Mouse (Mus musculus) bone marrow macrophage, adult 2 months (primary cell): ENCODE measurements around the gene Tfdp1. TPM values are rescaled to one million over a fixed set of nuclear protein-coding genes. Genes with fewer than 3 reads are reported as not detected.

ENCODE experiments used
- H3K27ac ChIP-seq: 2 replicates; pipeline ENCODE4 v1.5.1; 2012; ENCODE audit warnings: low read depth, low read length; ENCODE audit not compliant: insufficient read depth
- H3K4me1 ChIP-seq: 2 replicates; pipeline ENCODE4 v1.6.1; 2012; ENCODE audit warnings: low read length; ENCODE audit not compliant: control insufficient read depth, insufficient read depth
- H3K4me3 ChIP-seq: 2 replicates; pipeline ENCODE4 v1.5.1; 2012; ENCODE audit warnings: mild to moderate bottlenecking, low read length, moderate library complexity; ENCODE audit not compliant: insufficient read depth
- CTCF ChIP-seq: IDR thresholded peaks from 2 replicates; pipeline ENCODE4 v1.5.1; 2012; ENCODE audit warnings: low read depth, mild to moderate bottlenecking, low read length, moderate library complexity
- POLR2A ChIP-seq: IDR thresholded peaks from 2 replicates; pipeline ENCODE4 v1.6.1; 2012; ENCODE audit warnings: mild to moderate bottlenecking, low read depth, low read length, borderline replicate concordance
- polyA plus RNA-seq: library from polyadenylated mRNA; stranded (reverse); fragments of >200 nt; gene quantifications from 2 replicates; pipeline ENCODE4 v1.2.4, GENCODE M21; 2012; ENCODE audit not compliant: missing spikeins, insufficient read depth, insufficient read length

The Tfdp1 gene
- polyA plus RNA-seq, 1 experiment: 52.0 TPM

DNA sequence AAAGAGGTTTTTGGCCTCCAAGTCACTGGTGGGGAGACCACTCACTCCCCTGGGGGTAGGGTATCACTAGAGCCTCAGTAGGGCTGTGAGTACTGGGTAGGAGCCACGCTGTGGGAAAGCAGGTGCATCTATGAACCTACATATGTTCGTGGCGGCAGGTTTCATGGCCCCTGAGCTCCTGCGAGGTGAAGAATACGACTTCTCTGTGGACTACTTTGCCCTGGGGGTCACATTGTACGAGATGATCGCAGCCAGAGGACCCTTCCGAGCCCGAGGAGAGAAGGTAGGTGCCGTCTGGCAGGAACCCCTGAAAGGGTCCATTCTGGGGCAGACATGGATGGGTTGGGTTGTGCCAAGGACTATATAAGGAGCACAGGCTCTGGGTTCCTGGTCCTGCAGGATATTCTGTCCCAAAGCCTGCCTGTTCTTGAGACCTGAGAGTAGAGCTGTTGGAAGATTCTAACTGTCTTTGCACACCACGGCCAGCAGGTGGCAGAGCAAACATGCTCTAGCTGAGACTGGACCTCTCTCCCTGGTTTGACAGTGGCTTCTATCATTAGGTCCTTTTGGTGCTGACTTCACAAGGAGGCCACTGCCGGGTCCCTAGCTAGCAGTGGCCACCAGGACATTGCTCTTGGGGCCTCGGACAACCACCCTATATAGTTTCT lies 74.5 kb downstream of the Tfdp1 start:
- Histone ChIP-seq H3K4me1 (no peaks in the 10 kb centered on the region), H3K4me3 (no peak overlapping the region), H3K27ac (no peak overlapping the region)
- TF ChIP-seq POLR2A (no peak), CTCF (peak; percentile 62; the same call in 1 of the 2 replicates)

DNA sequence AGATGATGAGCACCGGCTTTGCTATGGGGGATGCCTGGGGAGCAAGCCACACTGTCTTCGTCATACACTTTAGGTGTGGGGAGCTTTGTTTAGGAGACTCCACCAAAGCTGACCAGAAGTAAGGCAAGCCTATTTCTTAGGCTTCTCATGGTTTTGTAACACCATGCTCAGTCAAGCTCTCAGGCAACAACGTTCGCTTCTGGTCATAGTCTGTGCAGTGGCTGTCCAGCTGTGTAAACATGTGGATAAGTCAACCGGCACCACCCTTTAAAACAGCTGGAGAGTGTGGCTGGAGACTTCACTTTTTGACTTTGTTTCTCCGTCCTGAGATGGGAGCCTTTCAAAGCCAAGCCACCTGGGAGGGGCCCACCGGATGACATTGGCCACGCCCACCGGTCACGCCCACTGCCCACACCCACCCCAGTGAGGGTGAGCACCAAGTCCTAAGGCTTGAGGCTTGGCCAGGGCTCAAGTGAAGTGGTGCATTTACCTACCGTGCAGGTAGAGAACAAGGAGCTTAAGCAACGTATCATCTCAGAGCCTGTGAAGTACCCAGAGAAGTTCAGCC lies 75.4 kb downstream of the Tfdp1 start:
- Histone ChIP-seq H3K27ac (no peak overlapping the region), H3K4me3 (no peak overlapping the region), H3K4me1 (no peaks in the 10 kb centered on the region)
- TF ChIP-seq POLR2A (no peak), CTCF (no peak)

DNA sequence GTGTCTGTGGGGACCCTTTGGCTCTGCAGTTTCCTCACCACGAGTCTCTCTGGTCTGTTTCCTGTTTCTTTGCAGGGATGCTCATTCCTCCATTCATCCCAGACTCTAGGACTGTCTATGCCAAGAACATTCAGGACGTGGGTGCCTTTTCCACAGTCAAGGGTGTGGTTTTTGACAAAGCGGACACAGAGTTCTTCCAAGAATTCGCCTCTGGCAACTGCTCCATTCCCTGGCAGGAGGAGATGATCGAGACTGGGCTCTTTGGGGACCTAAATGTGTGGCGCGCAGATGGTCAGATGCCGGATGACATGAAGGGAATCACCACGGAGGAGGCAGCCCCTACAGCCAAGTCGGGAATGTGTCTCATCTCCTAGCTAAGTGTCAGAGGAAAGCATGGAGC lies 77.3 kb downstream of the Tfdp1 start:
- no peak overlapping the region for H3K4me3 ChIP-seq
- H3K27ac ChIP-seq: no peak overlapping the region
- TF ChIP-seq CTCF: no peak
- TF ChIP-seq POLR2A: no peak
- no peaks in the 10 kb centered on the region for H3K4me1 ChIP-seq

DNA sequence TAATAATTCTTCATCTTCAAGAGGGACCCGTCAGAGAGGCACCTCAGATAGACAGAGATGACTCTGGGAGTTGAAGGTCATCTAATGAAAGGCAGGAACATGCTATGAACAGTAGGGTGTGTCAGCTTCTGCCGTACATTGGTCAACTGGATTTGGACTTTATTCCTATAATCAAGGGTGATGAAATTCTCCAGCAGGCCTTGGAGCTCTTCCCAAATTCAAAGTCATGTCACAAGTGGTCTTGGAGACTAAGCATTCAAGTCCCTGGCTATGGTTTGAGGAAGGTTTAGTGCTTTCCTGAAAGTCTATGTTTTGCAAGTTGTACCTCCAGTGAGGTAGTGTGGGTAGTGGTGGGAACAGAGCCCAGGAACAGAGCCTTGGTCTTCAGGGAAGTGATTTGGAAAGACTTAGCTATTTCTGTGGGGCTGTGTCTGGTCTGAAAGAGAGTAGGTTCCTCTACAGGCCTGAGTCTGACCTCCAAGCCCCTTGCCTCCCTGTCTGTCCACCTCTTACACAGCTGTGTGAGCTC lies 80.6 kb downstream of the Tfdp1 start:
- Histone ChIP-seq H3K27ac (no peak overlapping the region), H3K4me1 (no peaks in the 10 kb centered on the region), H3K4me3 (no peak overlapping the region)
- TF ChIP-seq CTCF (no peak), POLR2A (no peak)

DNA sequence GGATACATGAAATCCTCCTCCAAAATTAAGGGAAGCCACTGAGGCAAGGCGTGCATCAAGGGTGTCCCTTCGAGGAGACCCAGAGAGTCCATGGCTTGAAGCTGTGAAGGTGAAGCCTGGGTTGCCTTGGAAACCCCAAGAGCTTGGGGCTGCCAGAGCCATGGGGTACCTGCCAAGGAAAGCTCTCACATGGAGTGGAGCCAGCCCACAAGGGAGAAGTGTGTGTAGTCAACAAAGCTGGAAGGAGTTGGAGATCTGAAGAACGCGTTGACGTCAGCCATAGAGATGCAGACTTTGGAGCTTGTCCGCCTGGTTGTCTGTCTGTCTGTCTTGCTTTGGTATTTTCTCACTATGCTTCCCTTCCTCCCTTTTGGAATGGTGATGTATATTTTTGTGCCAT lies 82.4 kb downstream of the Tfdp1 start:
- H3K4me3 ChIP-seq: no peak overlapping the region
- no peak overlapping the region for H3K27ac ChIP-seq
- TF ChIP-seq POLR2A (no peak), CTCF (no peak)
- no peaks in the 10 kb centered on the region for H3K4me1 ChIP-seq

DNA sequence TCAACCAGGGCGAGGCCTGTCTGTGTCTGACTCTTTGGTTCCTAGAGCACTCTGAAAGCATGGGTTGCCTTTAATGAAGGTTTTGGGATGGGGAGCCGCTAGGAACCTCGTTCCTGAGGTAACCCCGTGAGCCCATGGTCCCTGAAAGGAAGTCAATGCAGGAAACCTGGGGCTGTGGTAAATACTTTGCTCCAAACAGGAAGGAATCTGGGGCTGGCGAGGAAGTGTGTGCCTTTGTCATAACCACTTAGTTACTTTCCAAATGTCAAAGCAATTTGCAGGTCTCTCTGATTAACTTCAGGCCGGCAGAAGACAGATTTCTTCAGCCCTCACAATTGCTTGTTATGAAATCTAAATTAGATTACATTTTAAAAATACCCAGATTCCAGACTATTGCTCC lies 88.8 kb downstream of the Tfdp1 start:
- H3K4me1 ChIP-seq: no peaks in the 10 kb centered on the region
- TF ChIP-seq POLR2A (no peak), CTCF (no peak)
- H3K4me3 ChIP-seq: no peak overlapping the region
- no peak overlapping the region for H3K27ac ChIP-seq

Other genes starting within 250 kb of the Tfdp1 start
- gene Pcid2, start 233.3 kb upstream of the Tfdp1 start, polyA plus RNA-seq: 15.8 and 16.4 TPM in 2 replicates
- gene Cul4a, start 233.1 kb upstream of the Tfdp1 start, polyA plus RNA-seq: 33.3 and 44.0 TPM in 2 replicates
- 1,527 and 1,629 TPM in 2 replicates for gene Lamp1, start 179.6 kb upstream of the Tfdp1 start, polyA plus RNA-seq
- 2.0 and 4.0 TPM in 2 replicates for gene Grtp1, start 138.1 kb upstream of the Tfdp1 start, polyA plus RNA-seq
- not detected in 2 replicates for gene Adprhl1, start 84.6 kb upstream of the Tfdp1 start, polyA plus RNA-seq
- gene Dcun1d2, start 50.6 kb upstream of the Tfdp1 start, polyA plus RNA-seq: 15.4 and 16.2 TPM in 2 replicates
- 36.8 and 41.8 TPM in 2 replicates for gene Tmco3, start 50.6 kb upstream of the Tfdp1 start, polyA plus RNA-seq
- not detected in 2 replicates for gene Atp4b, start 58.1 kb downstream of the Tfdp1 start, polyA plus RNA-seq
- not detected in 2 replicates for gene Grk1, start 66.3 kb downstream of the Tfdp1 start, polyA plus RNA-seq
- gene Tmem255b, start 96.4 kb downstream of the Tfdp1 start, polyA plus RNA-seq: not detected in 2 replicates
- gene Gas6, start 155.7 kb downstream of the Tfdp1 start, polyA plus RNA-seq: 299 and 319 TPM in 2 replicates
- not detected in 2 replicates for gene 1700029H14Rik, start 223.7 kb downstream of the Tfdp1 start, polyA plus RNA-seq